Mouse (Mus musculus) lung, postnatal 36 days (tissue): ENCODE data around the gene Abca12.
A peak's percentile ranks its signal among the peaks of the same experiment; 100 is the strongest.

ENCODE experiments used
- DNase-seq: peaks from one replicate; pipeline ENCODE4 v3.0.0; 2022; ENCODE audit warnings: mixed read lengths

Gene Abca12

GRCm38 (mm10) chr1:71414810-71415209, at the start of gene Abca12:
Gene Abca12, minus strand, starts transcription at chr1:71414910.
- DNase-seq, result no peak

- no peak for DNase-seq
Observed at GRCm38 (mm10) chr1:71457961-71458360, 43.3 kb upstream of the Abca12 start.

GRCm38 (mm10) chr1:71447424-71447823, 32.7 kb upstream of the Abca12 start:
- DNase-seq, result no peak

GRCm38 (mm10) chr1:71421741-71422333, 7.1 kb upstream of the Abca12 start:
- no peak for DNase-seq

- no peak for DNase-seq
Observed at GRCm38 (mm10) chr1:71418467-71418866, 3.8 kb upstream of the Abca12 start.

GRCm38 (mm10) chr1:71417951-71418350, 3.2 kb upstream of the Abca12 start:
- no peak for DNase-seq

GRCm38 (mm10) chr1:71414084-71414483, 626 bp downstream of the Abca12 start:
- DNase-seq, result no peak

GRCm38 (mm10) chr1:71413114-71413513, 1.6 kb downstream of the Abca12 start:
- no peak for DNase-seq

GRCm38 (mm10) chr1:71407711-71408110, 7.0 kb downstream of the Abca12 start:
- no peak for DNase-seq

GRCm38 (mm10) chr1:71397635-71398034, 17.1 kb downstream of the Abca12 start:
- no peak for DNase-seq

GRCm38 (mm10) chr1:71396105-71396504, 18.6 kb downstream of the Abca12 start:
- no peak for DNase-seq

GRCm38 (mm10) chr1:71394177-71394576, 20.5 kb downstream of the Abca12 start:
- DNase-seq, result no peak

GRCm38 (mm10) chr1:71393489-71393888, 21.2 kb downstream of the Abca12 start:
- DNase-seq, result no peak

- no peak for DNase-seq
Observed at GRCm38 (mm10) chr1:71392463-71392862, 22.2 kb downstream of the Abca12 start.

GRCm38 (mm10) chr1:71386593-71386992, 28.1 kb downstream of the Abca12 start:
- DNase-seq, result peak; percentile 66

GRCm38 (mm10) chr1:71384098-71384497, 30.6 kb downstream of the Abca12 start:
- DNase-seq, result peak; percentile 19

- no peak for DNase-seq
Observed at GRCm38 (mm10) chr1:71373090-71373489, 41.6 kb downstream of the Abca12 start.

- DNase-seq, result no peak
Observed at GRCm38 (mm10) chr1:71370266-71370665, 44.4 kb downstream of the Abca12 start.

GRCm38 (mm10) chr1:71367770-71368169, 46.9 kb downstream of the Abca12 start:
- no peak for DNase-seq

- DNase-seq, result no peak
Observed at GRCm38 (mm10) chr1:71342861-71343554, 71.7 kb downstream of the Abca12 start.

GRCm38 (mm10) chr1:71342261-71342594, 72.5 kb downstream of the Abca12 start:
- DNase-seq, result no peak

- DNase-seq, result no peak
Observed at GRCm38 (mm10) chr1:71341370-71342260, 73.1 kb downstream of the Abca12 start.

GRCm38 (mm10) chr1:71338548-71339340, 76.0 kb downstream of the Abca12 start:
- no peak for DNase-seq
